Mouse (Mus musculus) hematopoietic stem cell, adult 5-6 weeks (primary cell): ENCODE results near the gene Ano7. TPM values are rescaled to one million over a fixed set of nuclear protein-coding genes. Genes with fewer than 3 reads are reported as not detected.
A peak's percentile ranks its signal among the peaks of the same experiment; 100 is the strongest.
"Not testable (repeated sequence)": the region's sequence is repeated elsewhere in the genome, so short reads cannot be mapped to it uniquely, and the experiment has no call there.

ENCODE experiments used
- ATAC-seq, 2 experiments: fragments of 125-278 bp in 1 of 2; replicated peaks in 1 of 2; 2 replicates each; pipeline ENCODE4 v1.8.0; 2016 to 2017; ENCODE audit warnings: inconsistent platforms in 2 of 2, mild to moderate bottlenecking in 2 of 2, moderate number of reproducible peaks in 2 of 2, low read depth in 1 of 2, moderate TSS enrichment in 1 of 2; ENCODE audit not compliant: low FRiP score in 2 of 2, poor library complexity in 2 of 2, severe bottlenecking in 2 of 2, insufficient read depth in 1 of 2, low TSS enrichment in 1 of 2
- total RNA-seq: library from RNA; stranded (forward); fragments of 172-1452, 232-1000 nt; gene quantifications from 2 replicates; pipeline ENCODE4 v1.2.3, GENCODE M21; 2017

The Ano7 gene
- total RNA-seq, 1 experiment from 2014 or later: not detected

GRCm38 (mm10) chr1:93439321-93439720 is 65.6 kb downstream of the Ano7 start:
- ATAC-seq: no peak

- ATAC-seq: peak; percentile 88 to 90
Measured at GRCm38 (mm10) chr1:93444405-93445110, 70.8 kb downstream of the Ano7 start.

GRCm38 (mm10) chr1:93445111-93445821 is 71.5 kb downstream of the Ano7 start:
- peak; percentile 67 to 70 for ATAC-seq

- 0 out of 4 replicates have a peak, but pooled peaks of 1 of the 2 experiments have one; percentile 6 for ATAC-seq
Measured at GRCm38 (mm10) chr1:93445822-93446162, 72.1 kb downstream of the Ano7 start.

- ATAC-seq: not testable (repeated sequence)
Measured at GRCm38 (mm10) chr1:93450118-93450517, 76.4 kb downstream of the Ano7 start.

- ATAC-seq: no peak
Measured at GRCm38 (mm10) chr1:93453721-93454255, 80.1 kb downstream of the Ano7 start.

Other genes starting within 250 kb of the Ano7 start
- not detected in 2 replicates for gene Agxt, start 238.7 kb upstream of the Ano7 start, total RNA-seq
- gene 2310007B03Rik, start 213.0 kb upstream of the Ano7 start, total RNA-seq: not detected in 2 replicates
- gene Crocc2, start 205.2 kb upstream of the Ano7 start, total RNA-seq: 0.10 TPM in 1 of 2 replicates, not detected in the other
- gene Sned1, start 138.1 kb upstream of the Ano7 start, total RNA-seq: 0.25 and 0.63 TPM in 2 replicates
- 35.3 and 36.8 TPM in 2 replicates for gene Mterf4, start 68.0 kb upstream of the Ano7 start, total RNA-seq
- 18.4 and 26.9 TPM in 2 replicates for gene Ppp1r7, start 31.1 kb upstream of the Ano7 start, total RNA-seq
- 13.1 and 20.8 TPM in 2 replicates for gene Pask, start 30.4 kb upstream of the Ano7 start, total RNA-seq
- gene Hdlbp, start 104.9 kb downstream of the Ano7 start, total RNA-seq: 75.0 and 92.9 TPM in 2 replicates
- 0.99 and 3.4 TPM in 2 replicates for gene Farp2, start 138.1 kb downstream of the Ano7 start, total RNA-seq